Mouse (Mus musculus) adrenal gland, postnatal 4 days (tissue): ENCODE measurements around the gene Adcy3. TPM values are rescaled to one million over a fixed set of nuclear protein-coding genes. Genes with fewer than 3 reads are reported as not detected.

Experiments used
- DNase-seq, 2 experiments: peaks; one replicate each; pipeline ENCODE4 v3.0.0; 2021 to 2022; ENCODE audit warnings: low spot score in 2 of 2, mixed read lengths in 2 of 2
- long read RNA-seq, 2 experiments: library from polyadenylated mRNA; stranded (forward); transcript quantifications; one replicate each; pipeline ENCODE4 v2.0.0; 2021
- total RNA-seq, 2 experiments: library from RNA; stranded (reverse); gene quantifications; 2 replicates each; pipeline ENCODE4 v1.2.3; 2021

Gene Adcy3
- total RNA-seq = 10 to 100 TPM; 25.8 to 26.8 TPM
- long read RNA-seq, experiment 1, full-length matches to known transcripts = 2 of 17 reads
- long read RNA-seq, experiment 1, partial matches to known transcripts = 7 of 17 reads
- long read RNA-seq, experiment 1, other reads (novel, unspliced or antisense) = 8 of 17 reads
- long read RNA-seq, experiment 2, full-length matches to known transcripts = 3 of 38 reads
- long read RNA-seq, experiment 2, partial matches to known transcripts = 16 of 38 reads
- long read RNA-seq, experiment 2, other reads (novel, unspliced or antisense) = 19 of 38 reads

DNA sequence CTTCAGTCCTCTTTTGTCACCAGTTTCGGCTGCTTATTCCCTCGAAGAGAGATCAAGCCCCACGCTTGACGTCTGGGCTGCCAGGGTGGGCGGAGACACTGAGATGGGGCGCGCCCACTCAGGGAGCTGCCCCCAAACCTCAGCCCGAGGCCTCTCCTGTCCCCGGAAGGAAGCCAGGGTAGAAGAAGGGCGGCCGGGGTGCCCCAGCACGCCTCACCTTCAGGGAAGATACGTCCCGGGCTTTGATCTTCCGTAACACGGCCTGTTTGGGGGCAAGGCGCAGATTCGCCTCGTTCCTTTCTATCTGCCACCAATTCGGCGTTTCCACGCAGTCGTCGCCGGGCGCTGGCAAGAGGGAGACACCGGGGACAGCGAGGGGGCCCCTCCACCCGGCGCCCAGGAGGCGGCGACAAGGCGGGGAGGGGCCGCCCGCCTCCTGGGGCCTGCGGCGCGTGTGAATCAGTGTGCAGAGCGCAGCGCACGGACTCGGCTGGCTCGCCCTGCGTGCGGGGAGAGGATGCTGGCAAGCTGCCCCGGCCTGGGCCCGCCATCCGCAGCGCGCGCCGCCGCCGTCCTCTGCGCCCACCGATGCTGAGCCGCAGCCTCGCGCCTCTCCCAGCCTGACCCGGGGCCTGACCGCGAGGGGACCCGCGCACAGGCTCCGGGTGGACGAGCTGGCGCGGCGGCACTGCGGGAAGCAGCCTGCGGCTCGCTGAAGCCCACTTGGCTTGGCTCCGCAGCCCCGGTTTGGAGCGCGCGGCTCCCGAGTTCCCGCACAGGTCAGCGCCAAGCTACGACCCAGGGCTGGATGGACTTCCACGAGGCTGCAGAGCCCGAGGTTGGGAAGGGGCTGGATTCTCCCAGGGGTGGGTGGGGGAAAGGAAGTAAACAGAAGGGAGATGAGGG, at the start of gene Adcy3:
Gene Adcy3, plus strand, starts transcription at position 163 of the 906 bp plus-strand sequence.
- peak; percentile 24 to 28 for DNase-seq

DNA sequence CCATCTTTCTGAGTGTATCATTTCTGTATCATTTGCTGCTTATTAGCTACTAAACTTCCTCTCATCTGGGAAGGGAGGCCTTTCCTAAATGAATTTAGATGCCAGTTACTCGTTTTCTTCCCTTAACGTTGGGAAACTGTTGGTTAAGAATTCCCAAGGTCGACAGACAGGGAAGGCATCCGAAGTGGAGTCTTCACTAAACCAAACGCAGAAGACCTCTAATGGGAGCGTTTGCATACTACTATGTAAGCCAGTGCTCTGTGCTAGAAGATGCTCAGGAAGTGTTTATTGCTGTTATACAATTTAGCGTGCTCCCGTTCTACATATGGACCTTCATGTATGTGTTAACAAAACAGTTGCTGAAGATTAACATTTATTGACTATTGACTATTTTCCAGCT, 49.5 kb upstream of the Adcy3 start:
- no peak for DNase-seq

DNA sequence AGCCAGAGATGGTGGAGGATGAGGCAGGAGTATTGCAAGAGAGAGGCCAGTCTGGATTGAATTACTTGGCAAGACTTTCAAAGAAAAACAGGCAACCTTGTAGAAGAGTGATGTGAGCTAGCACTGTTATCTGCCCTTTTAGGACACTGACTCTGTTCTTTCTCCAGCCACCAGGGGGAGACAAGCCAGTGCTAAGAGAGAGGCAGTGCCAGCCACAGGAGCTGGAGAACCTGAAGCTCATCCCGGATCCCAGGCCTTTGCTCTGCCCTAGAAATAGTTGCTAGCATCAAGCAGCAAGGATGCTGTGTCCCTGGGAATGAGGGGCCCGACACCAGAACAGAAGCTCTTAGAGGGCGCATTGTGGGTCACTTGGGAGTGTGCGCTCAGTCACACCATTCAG, 25.5 kb upstream of the Adcy3 start:
- peak; percentile 26 to 55 for DNase-seq

DNA sequence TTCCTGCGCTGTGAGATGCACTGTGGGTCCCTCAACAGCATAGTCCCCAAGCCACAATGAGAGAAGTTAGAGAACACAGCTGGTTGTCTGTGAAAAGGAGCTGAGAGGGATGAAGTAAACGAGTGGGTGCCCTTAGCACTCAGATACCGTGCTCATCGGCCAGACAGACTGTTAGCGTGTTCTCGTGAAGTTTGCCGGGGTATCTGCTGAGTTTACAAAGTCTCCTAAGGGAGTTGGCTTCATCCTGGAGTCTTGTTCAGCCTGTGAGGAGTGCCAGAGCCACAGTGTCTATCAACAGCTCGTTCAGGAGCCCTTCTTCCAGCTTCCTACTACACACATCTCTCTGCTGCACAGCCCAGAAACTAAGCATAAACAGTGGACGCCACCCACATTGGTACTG, 16.8 kb upstream of the Adcy3 start:
- no peak for DNase-seq

DNA sequence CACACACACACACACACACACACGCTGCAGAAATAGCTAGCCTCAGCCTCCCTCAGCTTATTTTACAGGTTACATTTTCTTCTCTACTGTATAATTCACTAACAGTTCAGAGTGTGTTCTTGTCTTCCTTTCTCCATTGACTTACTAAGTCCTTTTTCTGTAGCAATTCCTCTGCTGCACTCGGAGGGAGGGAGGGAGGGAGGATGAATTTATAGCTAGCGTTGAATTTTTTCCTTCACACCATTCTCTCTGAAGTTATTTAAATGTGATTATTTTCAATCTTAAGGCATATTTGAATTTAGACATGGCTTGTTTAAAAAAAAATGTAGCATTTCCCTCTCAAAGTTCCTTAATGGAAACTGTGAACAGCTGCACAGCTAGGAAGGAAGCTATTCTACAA, 15.8 kb upstream of the Adcy3 start:
- no peak for DNase-seq

DNA sequence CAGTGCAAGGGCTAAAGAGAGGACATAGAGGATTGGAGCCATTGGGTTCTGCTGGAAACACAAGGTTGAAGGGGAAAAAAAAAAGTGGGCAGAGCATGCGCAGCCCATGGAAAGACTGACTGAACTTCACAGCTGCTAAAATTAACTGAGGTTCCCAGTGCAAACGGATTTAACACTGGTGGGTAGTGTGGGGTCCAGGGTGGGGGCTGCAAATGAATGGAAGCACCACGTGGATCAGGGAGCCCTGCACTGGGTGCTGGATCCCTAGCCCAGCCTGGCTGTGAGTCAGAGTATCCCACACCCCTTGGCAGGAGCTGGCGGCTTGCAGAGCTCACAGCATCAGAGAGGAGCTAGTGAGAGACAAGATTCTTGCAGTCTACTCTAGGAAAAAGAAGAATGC, 15.3 kb upstream of the Adcy3 start:
- no peak for DNase-seq

DNA sequence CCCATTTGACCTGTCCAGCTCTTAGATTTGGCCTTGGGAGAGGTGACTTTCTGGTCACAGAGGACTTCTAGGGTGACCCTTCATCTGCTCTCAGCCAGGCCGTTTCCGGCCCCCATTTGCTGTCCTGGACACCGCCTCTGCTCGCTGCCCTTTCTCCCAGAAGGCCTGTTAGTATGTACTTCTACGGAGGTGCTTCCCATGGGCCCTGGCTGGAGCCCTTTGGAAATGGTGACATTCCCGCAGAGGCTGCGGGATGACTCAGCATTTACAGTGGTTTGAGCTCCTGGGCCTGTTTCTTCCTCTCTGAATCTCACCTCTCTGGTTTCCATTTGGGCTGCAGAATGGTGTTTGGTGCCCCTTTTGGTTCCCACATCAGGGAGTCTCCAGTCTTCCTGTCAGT, 5.6 kb upstream of the Adcy3 start:
- no peak for DNase-seq

DNA sequence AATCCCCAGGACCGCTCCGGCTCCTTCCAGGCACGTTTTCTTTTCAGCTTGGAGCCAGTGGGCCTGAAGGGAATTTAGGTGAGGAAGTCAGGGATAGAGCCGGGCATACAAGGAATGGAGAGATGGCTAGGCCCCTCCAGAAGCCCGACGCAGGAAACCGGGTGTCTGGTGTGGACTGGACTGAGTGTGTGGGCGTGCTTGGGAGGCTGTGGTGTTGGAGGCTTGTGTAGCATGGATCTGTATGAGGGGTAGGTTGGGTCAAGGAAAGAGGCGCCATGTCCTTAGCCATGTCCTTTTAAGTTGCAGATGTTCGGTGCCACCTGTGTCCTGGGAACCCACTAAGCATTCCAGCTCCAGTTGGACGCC, 927 bp downstream of the Adcy3 start:
- no peak for DNase-seq

DNA sequence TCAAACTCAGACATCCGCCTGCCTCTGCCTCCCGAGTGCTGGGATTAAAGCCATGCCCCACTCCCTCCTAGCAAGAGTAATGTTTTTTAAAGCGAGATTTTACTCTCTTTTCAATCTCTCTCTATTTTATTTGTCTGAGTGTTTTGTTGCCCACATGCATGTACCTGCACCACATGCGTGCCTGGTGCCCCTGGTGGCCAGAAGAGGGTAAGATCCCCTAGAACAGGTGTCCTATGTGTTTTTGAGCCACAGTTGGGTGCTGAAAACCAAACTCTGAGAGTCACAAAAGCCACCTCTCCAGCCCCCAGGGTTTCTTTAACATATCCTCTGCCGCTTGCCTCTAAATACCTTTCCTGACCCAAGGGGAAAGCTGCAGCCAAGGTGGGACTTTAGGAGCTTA, 10.3 kb downstream of the Adcy3 start:
- no peak for DNase-seq

DNA sequence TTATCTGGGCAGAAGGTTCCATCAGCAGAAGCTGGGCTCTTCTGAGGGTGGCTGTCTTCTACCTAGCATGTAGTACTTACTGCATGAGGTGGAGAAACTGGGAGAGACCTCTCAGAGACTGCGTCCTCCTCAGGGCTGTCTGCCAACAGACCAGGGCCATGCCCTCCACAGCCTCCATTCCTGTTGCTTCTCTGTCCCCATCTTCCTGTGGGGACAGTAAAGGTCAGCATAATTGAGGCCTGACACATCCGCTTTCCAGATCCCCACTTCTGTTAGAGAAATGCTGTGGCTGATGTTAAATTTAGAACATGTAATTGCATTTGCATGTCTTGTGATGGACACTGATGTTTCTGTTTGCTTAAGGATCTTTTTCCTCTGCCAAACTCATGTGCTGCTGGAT, 18.0 kb downstream of the Adcy3 start:
- no peak for DNase-seq

DNA sequence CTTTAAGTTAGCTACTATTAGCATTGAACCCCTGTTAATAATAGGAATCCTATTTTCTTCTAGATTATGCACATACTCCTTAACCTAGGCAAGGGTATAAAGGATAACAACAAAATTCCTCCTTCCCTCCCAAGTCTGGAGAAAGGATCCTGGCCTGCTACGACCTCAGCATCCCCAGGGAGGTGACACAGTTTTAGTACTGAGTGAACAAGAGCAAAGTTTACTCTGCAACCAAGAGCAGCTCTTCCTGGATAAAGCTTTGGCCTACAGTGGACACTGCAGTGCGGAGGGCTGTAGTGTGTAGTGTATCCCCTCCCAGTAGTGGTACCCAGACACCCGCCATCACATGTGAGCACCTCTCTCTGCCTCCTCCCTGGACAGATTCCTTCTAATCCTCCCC, 19.1 kb downstream of the Adcy3 start:
- no peak for DNase-seq

DNA sequence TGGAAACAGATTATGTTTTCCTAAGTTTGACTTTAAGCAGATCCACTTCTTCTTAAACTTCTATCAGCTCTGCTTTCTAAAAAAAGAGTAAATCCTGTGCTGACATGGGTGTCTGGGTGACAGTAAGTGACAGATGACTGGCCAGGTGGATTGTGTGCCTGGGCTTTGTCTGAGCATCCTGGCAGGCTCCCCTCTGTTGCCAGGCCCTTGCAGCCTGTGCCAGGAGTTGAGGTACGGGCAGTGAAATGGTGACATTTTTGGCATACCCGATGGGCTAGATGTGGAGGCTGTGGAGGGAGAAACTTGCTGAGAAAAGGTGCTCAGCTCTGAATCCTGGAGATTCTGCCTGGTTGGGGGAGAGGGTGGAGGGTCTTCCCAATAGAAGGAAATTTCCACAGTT, 24.6 kb downstream of the Adcy3 start:
- no peak for DNase-seq

DNA sequence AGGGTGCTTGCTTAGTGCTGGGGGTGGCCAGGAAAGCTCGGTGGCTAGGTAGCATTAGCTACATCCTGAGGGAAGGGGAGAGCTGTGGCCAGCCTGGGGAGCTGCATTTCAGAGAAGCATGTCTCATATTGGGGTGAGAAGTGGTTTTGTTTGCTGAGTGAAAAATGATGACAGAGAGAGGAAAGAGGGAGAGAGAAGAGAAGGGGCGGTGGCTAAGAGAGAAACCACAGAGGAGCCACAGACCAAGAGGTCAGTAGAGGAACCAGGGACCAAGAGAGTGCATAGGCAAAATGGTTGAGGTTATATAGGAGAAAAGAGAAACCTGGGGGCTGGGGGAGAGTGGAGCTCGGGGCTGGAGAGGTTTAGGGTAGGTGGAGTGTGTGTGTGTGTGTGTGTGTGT, 25.3 kb downstream of the Adcy3 start:
- no peak for DNase-seq

DNA sequence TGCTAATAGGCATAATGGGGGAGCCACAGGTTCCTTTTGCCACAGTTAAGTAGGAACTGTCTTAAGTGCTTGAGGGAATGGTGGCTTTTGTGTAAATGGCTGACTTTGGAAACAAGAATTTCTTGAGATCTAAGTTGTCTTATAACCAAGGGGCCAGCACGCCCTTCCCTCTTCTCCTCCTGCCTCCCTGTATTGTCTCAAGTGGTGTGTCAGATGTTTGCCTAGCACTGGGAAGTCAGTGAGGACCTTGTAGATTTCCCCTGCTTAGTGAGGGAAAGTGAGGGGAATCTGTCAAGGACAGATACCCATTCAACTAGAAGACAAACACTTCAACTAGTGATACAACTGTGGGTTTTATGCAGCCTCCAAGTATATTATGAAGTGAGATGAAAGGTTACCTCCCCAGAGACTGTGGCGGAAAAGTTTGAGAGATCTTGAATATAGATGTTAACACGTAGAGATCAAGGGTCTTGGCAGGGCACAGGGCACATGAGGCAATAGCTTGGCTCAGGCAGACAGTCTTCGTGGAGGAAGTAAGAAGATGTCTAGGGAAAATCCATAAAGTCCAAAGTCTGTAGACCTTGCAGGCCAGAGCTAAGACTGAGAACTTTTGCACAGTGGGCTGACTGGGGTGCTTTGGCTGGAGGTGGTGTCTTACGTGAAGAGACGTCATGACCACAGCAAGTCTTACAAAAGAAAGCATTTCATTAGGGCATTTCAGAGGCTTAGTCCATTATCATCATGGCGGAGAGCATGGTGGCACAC, 26.1 kb downstream of the Adcy3 start:
- no peak for DNase-seq

DNA sequence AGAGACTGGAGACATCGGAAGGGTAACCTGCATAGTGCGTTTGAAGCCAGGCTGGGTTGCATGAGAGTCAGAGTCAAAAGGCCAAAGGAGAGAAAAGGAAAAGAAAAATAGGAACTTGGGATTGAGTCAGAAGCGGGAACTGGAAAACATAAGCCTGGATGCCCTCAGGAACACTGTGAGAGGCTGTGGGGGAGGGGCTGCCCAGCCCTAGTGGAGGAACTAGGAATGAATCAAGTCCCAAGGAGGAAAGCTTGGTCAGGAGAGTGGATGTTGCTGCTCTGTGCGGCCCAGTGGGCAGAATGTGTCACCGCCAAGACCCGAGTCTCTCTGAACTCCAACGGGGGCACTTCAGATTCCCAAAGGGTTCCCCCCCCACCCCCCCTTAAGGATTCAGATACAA, 27.4 kb downstream of the Adcy3 start:
- DNase-seq = no peak

DNA sequence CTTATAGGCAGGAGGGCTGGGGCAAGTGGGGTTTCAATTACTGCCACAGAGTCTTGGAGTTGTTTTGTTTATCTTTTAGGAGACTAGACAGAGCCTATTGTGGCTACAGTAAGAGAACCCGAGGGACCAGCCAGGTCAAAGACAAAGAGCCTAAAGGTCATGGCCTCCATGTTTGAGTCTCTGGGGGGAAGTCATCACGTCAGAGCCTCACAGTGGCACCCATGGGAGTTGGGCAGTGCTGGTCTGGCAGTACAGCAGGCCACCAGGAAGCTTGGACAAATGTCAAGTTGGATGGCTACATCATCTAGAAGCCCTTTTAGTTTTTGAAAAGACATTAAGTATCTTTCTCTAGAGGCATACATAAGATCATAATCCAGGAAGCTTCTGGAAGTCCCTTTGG, 30.0 kb downstream of the Adcy3 start:
- DNase-seq = no peak

DNA sequence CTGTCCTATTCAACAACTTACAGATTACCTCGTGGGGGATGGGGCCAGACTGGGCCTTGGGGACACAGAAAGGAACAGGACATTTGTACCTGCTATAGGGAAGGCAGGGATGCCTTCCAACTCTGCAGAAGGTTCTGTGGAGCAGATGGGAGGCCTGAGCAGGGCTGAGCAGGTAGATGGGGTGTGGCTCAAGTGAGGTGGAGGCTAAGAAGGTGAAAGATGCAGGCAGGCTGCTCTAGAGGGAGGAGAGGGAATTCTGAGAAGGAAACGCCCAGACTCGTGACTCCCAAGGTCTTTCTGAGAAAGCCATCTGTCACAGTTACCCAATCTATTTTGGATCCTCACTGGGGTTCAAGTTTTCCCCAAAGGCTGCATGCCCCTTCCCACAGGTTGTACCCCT, 34.1 kb downstream of the Adcy3 start:
- no peak for DNase-seq

DNA sequence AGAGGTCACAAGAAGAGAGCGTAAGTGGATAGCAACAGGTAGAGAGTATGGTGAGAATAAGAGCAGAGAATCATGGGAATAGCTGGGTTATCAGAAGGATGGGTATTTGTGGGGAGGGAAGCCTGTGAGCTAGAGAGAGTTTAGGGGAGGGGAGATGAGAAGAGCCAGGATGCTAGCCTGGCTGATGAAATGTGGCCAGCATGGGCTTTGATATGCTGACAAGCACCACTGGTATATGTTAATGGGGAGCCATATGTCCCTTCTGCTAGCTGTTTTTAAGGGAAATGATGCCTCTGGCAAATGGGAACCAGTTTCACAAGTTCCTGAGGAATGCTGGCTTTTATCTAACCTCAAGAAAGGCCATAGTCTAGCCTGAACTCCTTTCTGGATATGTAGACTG, 36.2 kb downstream of the Adcy3 start:
- no peak for DNase-seq

DNA sequence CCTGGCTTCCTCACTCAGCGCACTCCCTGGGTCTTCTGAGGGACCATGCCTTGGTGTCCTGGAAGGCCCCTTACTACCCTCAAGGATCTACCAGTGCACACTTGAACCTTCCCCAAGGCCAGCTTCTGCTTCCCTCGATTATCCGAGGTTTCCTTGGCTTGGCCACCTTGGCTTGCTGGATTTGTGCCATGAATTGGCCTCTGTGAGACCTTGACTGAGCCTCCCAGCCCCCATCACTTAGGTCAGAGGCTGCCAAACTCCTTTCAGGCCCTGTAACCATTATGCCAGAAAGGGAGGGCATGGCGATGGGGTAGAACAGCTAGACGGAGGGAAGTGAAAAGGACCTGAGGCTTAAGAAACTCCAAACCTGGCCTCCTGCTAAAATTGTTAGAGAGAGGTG, 36.7 kb downstream of the Adcy3 start:
- no peak for DNase-seq

DNA sequence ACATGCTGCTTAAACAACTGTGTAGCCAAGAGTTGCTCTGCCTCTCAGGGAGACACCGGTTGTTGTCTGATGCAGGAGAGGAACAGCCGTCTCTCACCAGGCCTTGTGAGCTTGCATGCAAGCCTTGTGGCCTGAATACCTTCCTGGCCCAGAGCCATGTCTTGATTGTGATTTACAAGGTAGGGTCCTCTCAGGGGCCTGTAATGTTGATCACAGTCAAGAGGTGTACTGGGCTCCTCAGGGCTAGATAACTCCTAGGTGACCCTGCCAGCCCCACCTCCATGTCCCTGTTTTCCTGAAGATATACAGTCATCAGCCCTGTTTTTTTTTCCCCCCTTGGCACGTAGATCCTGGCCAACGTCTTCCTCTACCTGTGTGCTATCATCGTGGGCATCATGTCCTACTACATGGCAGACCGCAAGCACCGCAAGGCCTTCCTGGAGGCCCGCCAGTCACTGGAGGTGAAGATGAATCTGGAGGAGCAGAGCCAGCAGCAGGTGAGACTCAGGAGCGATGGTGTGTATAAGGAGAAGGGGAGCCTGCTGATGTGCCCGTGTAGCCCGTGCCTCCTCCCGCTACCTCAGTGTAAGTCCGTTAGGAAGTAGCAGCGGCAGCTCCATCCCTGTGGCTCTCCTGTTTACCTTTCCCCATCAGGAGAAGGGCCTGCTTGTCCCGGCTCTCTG, 40.3 kb downstream of the Adcy3 start:
- no peak for DNase-seq

DNA sequence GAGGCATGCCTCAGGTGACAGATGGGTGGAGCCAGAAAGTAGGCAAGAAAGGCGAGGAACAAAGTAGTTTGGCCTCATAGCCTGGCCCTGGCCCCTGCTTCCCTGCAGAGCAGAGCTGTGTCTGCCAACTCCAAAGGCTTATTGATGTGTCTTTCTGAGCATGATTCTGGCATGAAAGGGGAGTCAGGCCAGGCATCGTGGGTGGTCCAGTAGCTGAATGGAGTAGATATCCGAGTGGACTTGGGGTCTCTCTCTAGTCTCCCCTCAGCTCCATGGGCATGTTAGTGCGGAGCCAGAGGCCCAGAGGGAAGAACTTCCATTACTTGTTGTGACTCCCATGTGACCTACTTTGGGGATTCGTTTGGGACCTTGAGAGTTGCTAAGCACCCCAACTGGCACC, 45.9 kb downstream of the Adcy3 start:
- no peak for DNase-seq
